Mouse (Mus musculus) limb, embryonic 11.5 days (tissue): ENCODE measurements around the gene Ccdc78. TPM values are rescaled to one million over a fixed set of nuclear protein-coding genes. Genes with fewer than 3 reads are reported as not detected.
A peak's percentile ranks its signal among the peaks of the same experiment; 100 is the strongest.

Experiments
- ATAC-seq: fragments of 200-750 bp; cut with Nextera tagmentation; 2 replicates; pipeline ENCODE4 v1.8.0; 2017; ENCODE audit warnings: low read depth; ENCODE audit not compliant: insufficient number of reproducible peaks, low FRiP score, low TSS enrichment
- DNase-seq: peaks from one replicate; pipeline ENCODE4 v3.0.0-alpha.2; 2015; ENCODE audit warnings: low spot score
- H3K27ac ChIP-seq: fragments of 300-500 bp; sonication (generic); replicated peaks from 2 replicates; pipeline ENCODE4 v1.5.1; 2014; ENCODE audit warnings: low read depth, mild to moderate bottlenecking, low read length
- H3K27me3 ChIP-seq: fragments of 300-500 bp; sonication (generic); 2 replicates; pipeline ENCODE4 v1.6.1; 2014; ENCODE audit warnings: mild to moderate bottlenecking, low read length, mixed read lengths; ENCODE audit not compliant: control insufficient read depth, insufficient read depth
- H3K36me3 ChIP-seq: fragments of 300-500 bp; sonication (generic); 2 replicates; pipeline ENCODE4 v1.6.1; 2014; ENCODE audit warnings: mild to moderate bottlenecking, low read length, moderate library complexity, mixed read lengths; ENCODE audit not compliant: control insufficient read depth, insufficient read depth
- H3K4me1 ChIP-seq: fragments of 300-500 bp; sonication (generic); 2 replicates; pipeline ENCODE4 v1.6.1; 2014; ENCODE audit warnings: low read length, mixed read lengths; ENCODE audit not compliant: control insufficient read depth, insufficient read depth
- H3K4me2 ChIP-seq: fragments of 300-500 bp; sonication (generic); 2 replicates; pipeline ENCODE4 v1.6.1; 2014; ENCODE audit warnings: low read depth, mild to moderate bottlenecking, moderate library complexity; ENCODE audit not compliant: severe bottlenecking
- H3K4me3 ChIP-seq: fragments of 300-500 bp; sonication (generic); 2 replicates; pipeline ENCODE4 v1.5.1; 2014; ENCODE audit warnings: low read depth, low read length
- H3K9ac ChIP-seq: fragments of 300-500 bp; sonication (generic); 2 replicates; pipeline ENCODE4 v1.6.1; 2014; ENCODE audit warnings: mild to moderate bottlenecking, low read length
- H3K9me3 ChIP-seq: fragments of 300-500 bp; sonication (generic); 2 replicates; pipeline ENCODE4 v1.6.1; 2016; ENCODE audit warnings: low read length; ENCODE audit not compliant: control insufficient read depth
- WGBS: fragments of 180-500 bp; shearing (Covaris S2); extraction: QIAGEN DNeasy Blood & Tissue Kit; methylation state at CpG from one replicate; pipeline ENCODE4 v1.1.7; 2014; 5-methylcytosine and 5-hydroxymethylcytosine counted together
- polyA plus RNA-seq: library from polyadenylated mRNA; unstranded; fragments of >200 nt; fragmentation: Nextera tagmentation; extraction: Ambion mirVana; gene quantifications from 2 replicates; pipeline ENCODE4 v1.2.1, GENCODE M21; 2014

Gene Ccdc78
- polyA plus RNA-seq, 1 experiment from 2014 or later, result 0.11 TPM

DNA sequence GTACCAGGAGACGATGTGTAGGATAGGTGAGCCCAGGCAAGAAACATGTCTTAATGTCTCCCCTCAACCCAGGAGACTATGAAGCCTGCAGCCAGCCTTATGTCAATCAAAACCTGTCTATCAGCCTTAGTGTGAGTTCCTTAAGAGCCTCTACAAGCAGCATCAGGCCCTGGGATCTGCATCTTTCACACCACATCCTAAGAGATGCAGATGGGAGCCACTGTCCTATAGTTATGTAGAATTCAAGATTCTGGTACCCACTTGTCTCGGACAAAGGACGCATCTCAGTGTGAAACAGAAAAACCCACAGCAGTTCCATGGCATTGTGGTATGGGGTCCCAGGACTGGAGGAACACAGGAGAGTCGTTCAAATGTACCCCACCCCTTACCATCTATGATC lies 31.3 kb upstream of the Ccdc78 start:
- Histone ChIP-seq H3K4me1 (peaks cover 4% of the 10 kb centered on the region; the same call in 1 of the 2 replicates), H3K27me3 (no peaks in the 10 kb centered on the region), H3K27ac (no peak overlapping the region), H3K36me3 (no peaks in the 10 kb centered on the region), H3K9ac (no peak overlapping the region), H3K9me3 (no peaks in the 10 kb centered on the region), H3K4me3 (no peak overlapping the region), H3K4me2 (no peak overlapping the region)
- DNase-seq (no peak), ATAC-seq (no peak)
- WGBS, result 75% methylated on average over 4 of the region's 4 CpGs

DNA sequence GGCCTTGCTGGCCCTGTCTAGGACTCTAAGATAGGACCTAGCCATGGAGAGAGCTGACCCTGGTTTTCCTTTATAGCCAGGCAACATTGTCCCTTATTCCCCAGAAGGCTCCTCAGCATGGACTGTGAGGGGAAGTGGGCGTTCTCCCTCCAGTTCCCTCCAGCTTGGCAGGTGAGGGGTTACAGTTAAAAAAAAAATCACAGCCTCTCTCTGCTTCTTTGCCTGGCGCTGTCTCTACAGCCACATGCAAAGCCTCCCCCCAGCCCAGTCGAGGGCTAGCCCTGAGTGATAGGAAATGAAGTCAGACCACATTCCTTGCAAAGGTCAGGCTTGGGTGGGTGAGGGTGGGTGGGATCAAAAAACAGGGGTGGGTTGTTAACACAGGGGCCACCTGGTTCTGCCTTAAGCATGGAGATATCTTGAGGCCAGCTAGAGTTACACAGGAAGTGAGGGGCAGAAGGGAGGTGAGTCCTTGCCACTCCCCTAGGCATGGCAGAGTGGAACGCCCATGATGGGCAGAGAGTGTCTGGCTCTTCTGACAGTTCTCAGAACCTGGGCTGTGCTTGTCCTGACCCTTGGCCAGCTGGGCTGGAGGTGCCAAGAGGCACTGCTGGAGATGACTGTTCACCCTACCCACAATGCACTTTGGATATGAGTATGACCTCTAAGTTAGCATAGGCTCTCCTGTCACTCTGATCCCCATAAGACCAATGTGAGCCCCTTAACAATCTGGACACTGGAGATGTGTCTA lies 30.6 kb upstream of the Ccdc78 start:
- no peak overlapping the region for H3K4me3 ChIP-seq
- no peak overlapping the region for H3K4me2 ChIP-seq
- H3K9ac ChIP-seq, result no peak overlapping the region
- WGBS, result 44% methylated on average over 4 of the region's 4 CpGs
- H3K4me1 ChIP-seq, result peaks cover 4% of the 10 kb centered on the region; the same call in 1 of the 2 replicates
- no peak for DNase-seq
- no peak for ATAC-seq
- no peaks in the 10 kb centered on the region for H3K9me3 ChIP-seq
- H3K36me3 ChIP-seq, result no peaks in the 10 kb centered on the region
- H3K27ac ChIP-seq, result no peak overlapping the region
- no peaks in the 10 kb centered on the region for H3K27me3 ChIP-seq

DNA sequence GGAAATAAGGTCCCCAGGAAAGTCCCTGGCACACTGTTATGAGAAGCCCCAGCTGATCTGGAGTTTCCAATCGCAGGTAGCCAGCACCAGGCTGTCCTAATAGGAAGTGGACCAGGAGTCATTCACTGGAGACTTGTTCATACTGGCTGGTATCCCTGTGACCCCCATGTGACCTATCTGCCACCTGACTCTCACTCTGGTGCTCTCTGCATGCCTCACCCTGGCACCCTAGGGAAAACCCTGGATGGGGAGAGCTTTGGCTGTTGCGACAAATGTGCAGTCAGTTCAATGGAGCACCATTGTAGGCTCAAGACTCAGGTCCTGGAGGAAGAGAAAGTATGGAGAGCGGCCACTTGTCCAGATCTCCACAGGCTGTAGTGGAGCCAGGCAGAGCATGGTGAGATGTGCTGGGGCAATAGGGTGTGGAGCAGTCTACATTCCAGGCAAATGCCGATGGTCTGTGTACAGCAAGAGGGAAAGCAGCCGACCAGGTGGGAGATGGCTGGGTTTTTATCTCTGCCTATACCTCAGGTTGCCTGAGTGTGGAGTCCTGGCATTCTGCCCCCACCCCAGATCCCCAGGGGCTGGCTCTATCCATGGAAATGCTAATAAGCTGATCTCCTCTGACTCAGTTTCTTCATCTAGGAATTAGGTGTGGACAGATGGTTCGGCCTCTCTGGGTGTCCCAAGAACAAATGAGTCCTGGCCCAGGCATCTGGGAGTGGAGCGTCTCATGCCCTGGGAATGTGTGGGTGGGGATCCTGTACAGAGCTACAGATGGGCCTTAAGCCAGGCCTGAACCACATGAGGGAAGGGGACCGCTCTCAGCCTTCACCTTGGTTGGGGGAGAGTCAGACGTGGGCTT lies 29.8 kb upstream of the Ccdc78 start:
- WGBS, result 79% methylated on average over 9 of the region's 9 CpGs
- Histone ChIP-seq H3K4me1 (peaks cover 4% of the 10 kb centered on the region; the same call in 1 of the 2 replicates), H3K27ac (no peak overlapping the region), H3K36me3 (no peaks in the 10 kb centered on the region), H3K27me3 (no peaks in the 10 kb centered on the region), H3K4me2 (no peak overlapping the region), H3K4me3 (no peak overlapping the region), H3K9ac (no peak overlapping the region; the same call in 1 of the 2 replicates), H3K9me3 (no peaks in the 10 kb centered on the region)
- no peak for DNase-seq
- ATAC-seq, result no peak

DNA sequence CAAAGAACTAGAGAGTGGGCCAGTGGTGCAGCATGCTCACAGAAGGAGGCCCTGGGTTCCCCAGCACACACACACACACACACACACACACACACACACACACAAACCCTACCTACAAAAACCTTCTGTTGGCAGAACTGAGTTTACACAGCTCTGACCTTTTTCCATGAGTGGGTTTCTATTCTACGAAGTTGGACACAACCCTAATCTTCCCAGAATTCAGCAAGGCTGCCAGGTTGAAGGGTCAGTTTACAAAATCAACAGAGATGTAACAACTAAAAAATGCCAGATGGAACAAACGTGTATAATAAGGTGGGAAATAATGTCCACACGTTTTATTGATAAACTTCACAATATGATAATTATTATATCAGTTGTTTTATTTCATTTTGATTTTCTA lies 28.7 kb upstream of the Ccdc78 start:
- no peak overlapping the region for H3K9ac ChIP-seq
- H3K4me1 ChIP-seq, result peaks cover 4% of the 10 kb centered on the region; the same call in 1 of the 2 replicates
- no peaks in the 10 kb centered on the region for H3K36me3 ChIP-seq
- H3K4me2 ChIP-seq, result no peak overlapping the region
- WGBS, result 78% methylated on average over 3 of the region's 3 CpGs
- no peak overlapping the region for H3K4me3 ChIP-seq
- ATAC-seq (no peak), DNase-seq (no peak)
- H3K27me3 ChIP-seq, result no peaks in the 10 kb centered on the region
- no peaks in the 10 kb centered on the region for H3K9me3 ChIP-seq
- no peak overlapping the region for H3K27ac ChIP-seq

DNA sequence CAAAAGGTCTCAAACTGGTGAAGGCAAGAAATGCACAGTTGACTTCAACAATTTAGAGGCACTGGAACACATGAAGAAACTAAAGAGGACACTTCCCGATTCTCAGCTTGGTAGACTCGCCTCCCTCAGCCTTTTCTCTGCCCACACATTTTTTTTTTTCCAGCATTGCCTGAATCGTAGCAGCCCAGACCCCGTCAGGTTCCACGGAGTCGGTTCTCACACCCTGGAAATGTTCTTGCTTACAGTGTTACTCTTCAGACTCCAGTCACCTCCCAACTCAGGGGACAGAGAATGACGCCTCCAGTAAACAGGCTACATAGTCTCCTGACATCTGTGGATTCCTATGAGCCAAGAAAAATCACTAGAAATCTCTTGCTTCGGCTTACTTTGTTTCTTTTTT lies 26.2 kb upstream of the Ccdc78 start:
- Histone ChIP-seq H3K27me3 (no peaks in the 10 kb centered on the region), H3K4me1 (peaks cover 4% of the 10 kb centered on the region; the same call in 1 of the 2 replicates), H3K4me2 (no peak overlapping the region), H3K27ac (no peak overlapping the region), H3K9ac (no peak overlapping the region), H3K9me3 (no peaks in the 10 kb centered on the region), H3K4me3 (no peak overlapping the region), H3K36me3 (no peaks in the 10 kb centered on the region)
- no peak for DNase-seq
- 79% methylated on average over 8 of the region's 8 CpGs for WGBS
- no peak for ATAC-seq

DNA sequence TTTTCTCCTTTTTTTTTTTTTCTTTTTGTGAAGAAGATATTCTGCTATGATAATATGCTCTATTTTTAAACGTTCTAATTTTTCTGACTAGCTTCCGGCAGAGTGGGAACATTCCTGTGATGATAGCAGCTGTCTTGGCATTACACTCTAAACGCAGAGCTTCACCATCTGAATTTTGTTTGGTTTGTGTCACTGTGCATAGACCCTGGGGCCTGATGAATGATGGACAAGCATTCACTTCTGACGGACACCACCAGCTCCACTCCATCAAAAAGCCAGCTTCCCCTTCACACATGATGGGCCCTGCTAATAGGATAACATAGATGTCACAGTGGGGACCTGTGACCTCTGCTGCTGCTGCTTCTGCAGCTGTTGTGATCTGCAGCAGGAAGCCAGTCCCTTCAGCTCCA lies 24.8 kb upstream of the Ccdc78 start:
- Histone ChIP-seq H3K9ac (no peak overlapping the region), H3K4me1 (peaks cover 3% of the 10 kb centered on the region; the same call in 1 of the 2 replicates), H3K27ac (no peak overlapping the region), H3K4me3 (no peak overlapping the region), H3K36me3 (no peaks in the 10 kb centered on the region), H3K27me3 (no peaks in the 10 kb centered on the region), H3K4me2 (no peak overlapping the region), H3K9me3 (no peaks in the 10 kb centered on the region)
- no peak for DNase-seq
- WGBS, result 67% methylated on average over 4 of the region's 4 CpGs
- no peak for ATAC-seq

DNA sequence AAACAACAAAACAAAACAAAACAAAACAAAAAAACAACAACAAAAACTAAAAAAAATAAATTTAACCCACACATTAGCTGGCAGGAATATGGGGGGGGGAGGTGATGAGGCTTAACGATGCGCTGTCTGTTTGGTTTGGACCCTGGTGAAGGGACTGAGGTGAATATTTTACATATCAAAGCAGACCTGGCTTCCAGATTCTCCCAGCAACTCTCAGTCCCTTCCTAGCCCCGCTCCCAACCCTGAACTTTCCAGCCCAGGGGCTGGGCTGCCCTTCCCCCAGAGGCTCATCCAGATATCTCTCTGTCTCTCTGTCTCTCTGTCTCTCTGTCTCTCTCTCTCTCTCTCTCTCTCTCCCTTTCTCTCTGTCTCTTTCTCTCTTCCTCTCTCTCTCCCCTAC lies 23.8 kb upstream of the Ccdc78 start:
- Histone ChIP-seq H3K27me3 (no peaks in the 10 kb centered on the region), H3K36me3 (no peaks in the 10 kb centered on the region), H3K9ac (no peak overlapping the region), H3K4me2 (no peak overlapping the region), H3K27ac (no peak overlapping the region), H3K4me3 (no peak overlapping the region), H3K4me1 (peaks cover 3% of the 10 kb centered on the region; the same call in 1 of the 2 replicates), H3K9me3 (no peaks in the 10 kb centered on the region)
- ATAC-seq, result no peak
- DNase-seq, result no peak
- WGBS, result 31% methylated on average over 3 of the region's 3 CpGs

DNA sequence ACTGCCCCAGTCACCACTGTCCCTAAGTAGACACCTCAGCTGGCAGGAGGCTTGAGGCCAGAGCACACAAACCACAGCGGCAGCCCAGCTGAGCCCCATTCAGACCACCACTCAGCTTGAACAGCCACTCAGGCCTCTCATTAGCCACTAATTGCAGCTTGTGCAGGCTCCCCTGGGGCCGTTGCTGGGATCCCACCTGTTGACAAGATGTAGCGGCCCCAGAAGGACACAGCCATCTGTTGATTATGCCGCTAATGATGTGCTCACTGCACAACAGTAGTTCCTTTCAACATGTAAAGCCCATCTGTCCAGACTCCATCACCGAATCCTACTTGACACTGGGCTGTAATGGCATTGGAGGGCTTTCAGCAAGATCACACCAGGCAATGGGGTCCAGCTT lies 20.5 kb upstream of the Ccdc78 start:
- WGBS, result 29% methylated on average over 5 of the region's 5 CpGs
- H3K4me3 ChIP-seq, result no peak overlapping the region
- no peaks in the 10 kb centered on the region for H3K9me3 ChIP-seq
- H3K27me3 ChIP-seq, result no peaks in the 10 kb centered on the region
- H3K36me3 ChIP-seq, result no peaks in the 10 kb centered on the region
- peak; percentile 60 for DNase-seq
- no peak for ATAC-seq
- no peak overlapping the region for H3K4me2 ChIP-seq
- H3K27ac ChIP-seq, result no peak overlapping the region
- H3K9ac ChIP-seq, result no peak overlapping the region
- H3K4me1 ChIP-seq, result peaks cover 3% of the 10 kb centered on the region; the same call in 1 of the 2 replicates
